Mouse (Mus musculus) kidney, adult 2 months (tissue): ENCODE measurements around the gene Mgat1.

ENCODE experiments used
- CTCF ChIP-seq: fragments of 200-500 bp; conservative IDR thresholded peaks from 2 replicates; pipeline ENCODE4 v1.5.1; 2011; ENCODE audit warnings: low read depth, mild to moderate bottlenecking, control low read depth, low read length, moderate library complexity, mixed read lengths; ENCODE audit not compliant: insufficient read depth, insufficient read length
- POLR2A ChIP-seq: fragments of 200-500 bp; IDR thresholded peaks from one replicate; pipeline ENCODE4 v1.6.1; 2011; ENCODE audit warnings: low read depth, low read length, control low read depth

DNA sequence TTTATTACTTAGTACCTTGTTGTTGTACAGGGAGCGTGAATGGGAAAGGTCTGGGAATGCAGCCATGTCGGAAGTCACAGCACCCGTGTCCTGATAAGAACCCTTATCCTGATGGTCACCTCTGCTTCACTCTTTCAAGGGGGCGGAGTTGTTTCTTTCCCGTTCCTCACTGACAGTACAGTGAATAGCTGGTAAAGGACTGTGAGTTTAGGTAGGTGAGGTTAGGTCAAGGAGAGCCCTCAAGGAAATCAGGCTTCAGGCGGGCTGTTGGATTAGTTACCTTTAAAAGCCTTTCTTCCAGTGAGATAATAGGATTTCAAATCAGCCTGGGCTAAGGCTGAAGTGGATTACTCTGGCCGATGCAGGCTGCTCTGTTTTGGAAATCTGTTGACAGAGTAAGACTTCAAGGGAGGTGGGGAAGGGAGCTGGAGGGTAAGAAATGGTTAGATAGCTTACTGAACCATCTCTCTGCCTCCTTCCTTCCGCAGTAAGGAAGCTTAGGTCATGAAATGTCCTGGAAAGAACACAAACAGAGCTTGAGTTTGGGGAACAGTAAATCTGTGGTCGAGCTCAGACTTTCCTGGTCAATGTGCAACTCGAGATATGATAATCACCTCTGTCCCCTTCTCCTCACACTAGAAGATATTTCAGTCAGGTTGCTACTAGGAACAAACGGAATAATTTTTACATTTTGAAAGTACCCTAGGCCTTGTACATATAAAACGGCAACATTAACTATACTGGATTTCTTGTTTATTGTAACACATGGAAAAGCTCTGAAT lies 1.8 kb downstream of the Mgat1 start:
- TF ChIP-seq CTCF (no peak), POLR2A (no peak)
